Mouse (Mus musculus) heart, postnatal 10 days (tissue): Measurements from ENCODE around the gene Smad1. TPM values are rescaled to one million over a fixed set of nuclear protein-coding genes. Genes with fewer than 3 reads are reported as not detected.
A peak's percentile ranks its signal among the peaks of the same experiment; 100 is the strongest.

ENCODE experiments used
- DNase-seq, 2 experiments: peaks; one replicate each; pipeline ENCODE4 v3.0.0; 2021
- intact Hi-C: fragments of 180-260 bp; cut with DNase I; formaldehyde crosslinking; loops from one replicate; pipeline ENCODE4 v1.15.1; 2025
- total RNA-seq, 2 experiments: library from RNA; stranded (reverse); gene quantifications; 2 replicates each; pipeline ENCODE4 v1.2.3; 2021

Gene Smad1
- total RNA-seq, 2 experiments from 2014 or later, result 32.7 to 33.8 TPM

- no peak for DNase-seq
- intact Hi-C loops, result loop anchor here (5.0 to 10.0 kb wide), 2 partner anchors 87 to 1310 kb away; no protein-coding TSS in a partner anchor
These were observed 14.7 kb downstream of the Smad1 start for GRCm38 (mm10) chr8:79384276-79385271.

DNA sequence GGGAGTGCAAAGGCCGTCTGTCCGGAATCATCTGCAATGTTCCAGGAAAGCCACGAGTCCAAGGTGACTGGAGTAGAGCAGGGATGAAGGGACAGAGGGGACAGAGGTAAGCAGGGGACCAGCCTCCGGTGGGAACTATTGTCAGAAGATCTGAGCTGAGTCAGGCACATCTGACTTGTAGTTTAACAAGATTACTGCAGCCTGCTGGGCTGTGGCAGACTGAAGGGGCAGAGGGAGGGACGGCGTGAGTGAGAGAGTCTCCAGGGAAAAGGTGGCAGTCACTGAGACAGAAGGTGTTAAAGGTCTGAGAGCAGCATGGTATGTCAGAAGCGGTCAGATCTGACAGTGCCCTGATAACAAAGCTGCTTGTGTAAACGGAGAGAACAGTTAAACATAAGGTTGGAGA lies 16.5 kb downstream of the Smad1 start:
- intact Hi-C loops, result loop anchor here (5.0 to 10.0 kb wide), 2 partner anchors 86 to 1312 kb away; no protein-coding TSS in a partner anchor
- DNase-seq, result no peak

DNA sequence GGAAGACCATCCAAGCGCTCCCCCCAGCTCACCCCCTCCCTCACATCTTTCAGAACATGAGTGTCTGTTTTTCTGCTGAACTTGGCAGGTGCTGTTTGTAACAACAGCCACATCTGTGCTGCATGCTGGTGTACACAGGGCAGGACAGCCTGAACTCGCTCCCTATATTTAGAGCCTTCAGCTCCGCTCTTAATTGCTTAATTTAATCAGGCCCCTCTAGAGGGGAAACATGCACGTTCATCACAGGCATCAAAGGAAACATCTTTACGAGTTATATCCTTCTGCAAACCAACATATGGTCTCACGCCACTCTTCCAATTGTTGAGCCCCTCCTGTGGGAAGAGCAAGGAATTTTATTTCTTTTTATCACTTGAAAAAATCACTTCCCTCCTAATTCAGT lies 17.5 kb downstream of the Smad1 start:
- no peak for DNase-seq
- intact Hi-C loops, result loop anchor here (5.0 to 10.0 kb wide), 2 partner anchors 84 to 1313 kb away; no protein-coding TSS in a partner anchor

DNA sequence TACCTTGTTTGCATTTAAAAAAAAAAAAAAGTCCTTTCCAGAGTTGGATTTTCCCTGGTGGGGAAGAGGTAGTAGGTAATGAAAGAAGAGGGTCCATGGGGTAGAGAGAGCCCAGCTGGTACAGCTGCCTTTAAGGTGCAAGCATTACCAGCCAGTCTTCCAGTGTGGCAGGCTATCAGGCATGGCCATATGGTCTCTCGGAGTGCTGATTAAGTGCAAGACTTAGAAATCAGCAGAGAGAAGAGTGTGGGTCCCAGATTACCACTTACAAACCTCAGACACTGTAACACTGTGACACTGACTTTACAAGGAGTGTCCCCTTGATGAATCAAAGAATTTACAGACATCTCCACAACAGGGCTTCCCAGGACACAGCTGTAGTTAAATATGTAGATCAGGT lies 18.9 kb downstream of the Smad1 start:
- intact Hi-C loops, result loop anchor here (5.0 to 10.0 kb wide), 2 partner anchors 83 to 1314 kb away; no protein-coding TSS in a partner anchor
- no peak for DNase-seq

- intact Hi-C loops, result loop anchor here (5.0 to 10.0 kb wide), 2 partner anchors 83 to 1315 kb away; no protein-coding TSS in a partner anchor
- DNase-seq, result no peak
These were observed 19.3 kb downstream of the Smad1 start for GRCm38 (mm10) chr8:79379971-79380370.

- intact Hi-C loops, result no loop called here
- no peak for DNase-seq
These were observed 22.7 kb downstream of the Smad1 start for GRCm38 (mm10) chr8:79376648-79377047.

DNA sequence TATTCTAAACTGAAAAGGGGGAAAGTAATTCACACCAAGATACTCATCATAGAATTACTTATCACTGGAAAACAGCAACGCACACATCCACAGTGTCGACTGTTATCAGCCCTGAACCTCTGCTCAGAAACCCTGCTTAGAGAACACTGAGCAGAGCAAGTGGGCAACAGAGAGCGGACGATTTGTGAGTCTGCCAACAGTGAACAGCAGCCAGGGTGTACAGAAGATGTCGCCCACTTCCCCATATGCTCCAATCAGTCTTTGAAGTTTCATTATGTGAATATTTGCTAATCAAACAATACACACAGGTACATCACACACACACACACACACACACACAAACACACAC lies 23.6 kb downstream of the Smad1 start:
- intact Hi-C loops, result no loop called here
- DNase-seq, result no peak

GRCm38 (mm10) chr8:79375074-79375774 lies 24.1 kb downstream of the Smad1 start:
- intact Hi-C loops, result no loop called here

DNA sequence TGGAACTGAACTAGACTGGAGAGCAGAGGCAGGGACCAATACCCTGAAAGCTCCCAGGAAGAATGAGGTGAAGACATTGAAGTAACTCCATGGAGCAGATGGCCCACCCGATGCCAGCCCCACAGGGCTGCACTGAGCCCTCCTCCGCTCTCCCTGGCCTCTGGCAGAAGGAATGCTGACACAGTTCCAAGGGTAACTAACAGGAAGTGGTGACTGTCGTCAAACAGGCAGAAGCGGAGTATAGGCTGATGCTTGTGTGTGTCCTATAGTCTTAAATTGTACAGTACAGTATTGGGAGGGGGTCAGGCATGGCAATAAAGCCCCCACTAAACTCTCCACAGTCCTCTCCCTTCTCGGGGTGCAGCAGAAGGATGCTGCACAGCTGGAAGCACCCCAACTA lies 24.9 kb downstream of the Smad1 start:
- no peak for DNase-seq
- intact Hi-C loops, result no loop called here

More at GRCm38 (mm10) chr8:79375074-79375774, 24.1 kb downstream of the Smad1 start:
- DNase-seq, result no peak

DNA sequence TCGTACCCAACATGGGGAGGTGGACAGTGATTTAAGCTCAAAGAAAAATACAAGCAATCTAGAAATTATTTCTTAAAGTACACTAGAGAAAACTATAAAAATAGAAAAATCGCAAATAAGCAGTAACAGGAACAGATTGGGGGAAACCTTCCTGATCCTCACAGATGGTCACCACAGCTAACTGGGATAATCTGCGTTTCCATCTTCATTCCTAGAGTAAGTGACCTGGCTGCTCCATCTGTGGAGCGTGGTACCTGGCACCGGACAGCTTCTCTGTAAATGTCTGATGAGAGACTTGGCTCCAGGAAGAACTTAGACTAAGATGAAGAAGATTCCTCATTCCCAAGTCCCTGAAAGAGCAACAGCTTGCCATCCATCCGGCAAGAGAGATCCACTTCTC lies 25.8 kb downstream of the Smad1 start:
- intact Hi-C loops, result no loop called here
- no peak for DNase-seq

GRCm38 (mm10) chr8:79372960-79373359 lies 26.4 kb downstream of the Smad1 start:
- no peak for DNase-seq
- intact Hi-C loops, result no loop called here

- peak in 1 of 2 experiments; percentile 43 for DNase-seq
- intact Hi-C loops, result no loop called here
These were observed 26.8 kb downstream of the Smad1 start for GRCm38 (mm10) chr8:79372521-79372920.

- intact Hi-C loops, result no loop called here
- no peak for DNase-seq
These were observed 27.2 kb downstream of the Smad1 start for GRCm38 (mm10) chr8:79372084-79372483.

DNA sequence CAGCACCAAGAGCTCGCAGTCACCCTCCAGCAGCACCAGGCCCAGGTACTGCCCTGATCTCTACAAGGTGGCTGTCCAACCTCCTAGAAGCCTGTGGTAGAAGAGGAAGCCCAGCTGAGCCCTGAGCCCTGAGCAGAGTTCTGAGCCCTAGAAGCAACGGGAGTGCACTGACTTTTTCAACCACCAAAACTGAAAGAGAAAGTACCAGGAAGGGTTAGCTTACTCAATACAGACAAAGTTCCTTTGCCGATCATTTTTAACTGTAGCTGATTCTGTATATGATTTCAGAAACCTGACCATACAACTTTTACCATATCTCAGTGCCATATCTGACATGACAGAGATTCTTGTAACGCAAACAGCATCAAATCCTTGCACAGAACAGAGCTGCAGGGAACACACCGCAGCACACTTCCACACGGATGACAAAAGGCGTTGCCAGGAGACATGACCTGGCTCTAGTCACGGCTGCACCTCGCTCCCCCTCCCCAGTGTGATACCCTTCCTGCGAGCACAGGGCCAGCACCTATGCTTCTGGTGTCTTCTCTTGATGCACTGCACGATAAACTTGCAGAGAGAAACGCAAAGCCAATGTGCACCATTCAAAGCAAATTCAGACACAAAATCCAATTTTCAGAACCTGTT lies 28.6 kb downstream of the Smad1 start:
- intact Hi-C loops, result no loop called here
- DNase-seq, result no peak

DNA sequence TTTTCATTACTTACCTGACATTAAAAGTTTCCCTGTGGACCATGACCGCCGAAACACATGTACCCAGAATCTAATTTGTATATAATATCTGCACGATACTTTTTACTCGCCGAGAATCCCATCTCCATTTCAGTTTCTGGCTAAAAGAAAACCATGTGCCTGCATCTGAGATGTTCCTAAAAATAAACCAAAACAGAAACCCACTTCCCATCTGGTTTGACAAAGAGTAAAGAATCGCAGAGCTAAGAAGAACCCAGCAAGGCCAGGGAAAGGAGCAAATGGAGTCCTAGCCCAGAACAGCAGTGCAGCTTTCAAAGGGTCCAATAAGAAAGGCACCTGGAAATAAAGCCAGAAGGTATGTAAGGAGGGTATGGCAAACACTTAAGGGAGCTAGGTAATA lies 30.2 kb downstream of the Smad1 start:
- no peak for DNase-seq
- intact Hi-C loops, result no loop called here

GRCm38 (mm10) chr8:79367959-79368358 lies 31.4 kb downstream of the Smad1 start:
- intact Hi-C loops, result no loop called here
- no peak for DNase-seq

DNA sequence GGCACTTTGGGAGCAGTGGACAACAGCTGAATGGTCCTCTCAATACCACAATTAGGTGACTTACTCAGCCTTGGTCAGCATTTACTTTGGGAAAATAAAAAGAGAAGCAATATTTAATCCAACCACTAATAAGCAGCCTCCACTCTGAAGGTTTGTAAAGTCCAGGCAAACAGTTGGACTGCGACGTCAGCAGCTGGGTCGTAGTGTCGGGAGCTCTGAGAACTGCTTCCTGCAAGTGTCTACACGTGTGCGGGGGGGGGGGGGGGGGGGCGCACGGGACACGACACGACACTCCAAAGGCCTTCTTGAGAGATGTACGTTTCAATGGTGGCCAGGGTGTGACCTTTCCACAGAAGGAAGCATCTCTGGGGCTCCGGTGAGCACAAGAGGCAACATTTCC lies 32.0 kb downstream of the Smad1 start:
- no peak for DNase-seq
- intact Hi-C loops, result no loop called here

DNA sequence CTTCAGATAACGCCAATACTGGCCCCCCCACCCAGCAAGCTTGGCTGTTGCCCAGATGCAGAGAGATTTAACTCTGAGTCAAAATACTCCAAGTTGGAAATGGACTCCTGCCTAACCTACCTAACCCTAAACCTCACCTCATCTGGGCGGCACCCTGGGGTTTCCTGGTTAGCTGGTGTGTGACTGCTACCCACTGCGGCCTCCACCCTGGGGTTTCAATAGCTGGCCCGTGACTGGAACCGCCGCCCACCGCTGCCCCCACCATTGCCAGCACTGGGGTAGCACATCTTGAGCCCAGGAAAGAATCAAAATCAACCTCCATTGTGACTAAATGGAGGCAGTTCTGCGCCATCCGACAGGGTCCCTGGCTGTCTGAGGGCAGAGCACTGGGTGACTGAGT lies 33.1 kb downstream of the Smad1 start:
- no peak for DNase-seq
- intact Hi-C loops, result no loop called here

GRCm38 (mm10) chr8:79365707-79366106 lies 33.6 kb downstream of the Smad1 start:
- DNase-seq, result no peak
- intact Hi-C loops, result no loop called here

DNA sequence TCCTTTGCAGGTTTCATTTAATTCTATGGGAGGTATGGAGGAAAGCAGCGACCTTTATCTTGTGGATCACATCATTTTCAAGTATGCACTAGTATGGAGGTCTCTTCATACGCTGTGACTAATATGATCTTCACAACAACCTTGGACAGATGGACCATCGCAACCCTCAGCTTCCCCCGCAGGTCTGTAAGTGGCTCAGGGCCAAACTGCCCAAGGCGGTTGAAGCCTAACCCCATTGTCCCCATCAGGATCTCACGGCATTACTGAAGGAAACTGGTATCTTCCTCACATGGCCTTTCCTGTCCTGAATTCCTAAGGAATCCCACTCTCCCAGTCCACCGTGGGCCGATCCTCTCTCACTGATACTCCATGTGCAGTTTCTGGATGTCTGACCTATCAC lies 34.5 kb downstream of the Smad1 start:
- intact Hi-C loops, result no loop called here
- no peak for DNase-seq

DNA sequence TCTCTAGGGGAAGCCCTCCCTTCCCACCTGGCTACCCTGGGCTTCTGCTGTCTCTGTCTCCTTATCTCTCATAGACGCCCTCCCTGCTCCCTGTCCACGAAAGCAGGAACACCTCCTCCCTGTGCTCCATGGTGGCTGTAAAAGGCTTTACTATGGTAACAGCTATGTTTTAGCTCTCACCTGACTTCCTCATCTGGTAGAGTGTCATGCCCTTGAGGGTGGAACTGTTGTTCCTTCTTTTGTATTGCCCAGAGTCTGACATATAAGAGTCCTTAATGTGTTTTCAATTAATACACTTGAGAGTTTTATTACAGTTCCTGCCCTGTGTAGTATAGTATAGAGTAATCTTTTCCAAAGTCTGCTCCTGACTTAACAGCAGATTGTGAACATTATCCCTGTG lies 36.9 kb downstream of the Smad1 start:
- intact Hi-C loops, result no loop called here
- DNase-seq, result no peak
